Mouse (Mus musculus): ENCODE data around the gene Prss28.

GRCm38 (mm10) chr17:25293495-25293894 lies 15.0 kb upstream of the Prss28 start:
- TF ChIP-seq POLR2A (IDR thresholded peaks at IDR 0.05; ENCODE audit: control insufficient read depth, low read depth, low read length) (no peak), CTCF (IDR thresholded peaks at IDR 0.05; ENCODE audit: control insufficient read depth, insufficient read depth, insufficient replicate concordance, low read depth, low read length) (no peak)

Data from testis, adult 2 months (tissue).